Mouse (Mus musculus): ENCODE measurements around the gene Acoxl.
"Not testable (repeated sequence)": the region's sequence is repeated elsewhere in the genome, so short reads cannot be mapped to it uniquely, and the experiment has no call there.

Gene Acoxl

GRCm38 (mm10) chr2:128084607-128085006 is 245.9 kb downstream of the Acoxl start:
- DNase-seq: no peak

GRCm38 (mm10) chr2:128085481-128085880 is 246.8 kb downstream of the Acoxl start:
- no peak for DNase-seq

DNA sequence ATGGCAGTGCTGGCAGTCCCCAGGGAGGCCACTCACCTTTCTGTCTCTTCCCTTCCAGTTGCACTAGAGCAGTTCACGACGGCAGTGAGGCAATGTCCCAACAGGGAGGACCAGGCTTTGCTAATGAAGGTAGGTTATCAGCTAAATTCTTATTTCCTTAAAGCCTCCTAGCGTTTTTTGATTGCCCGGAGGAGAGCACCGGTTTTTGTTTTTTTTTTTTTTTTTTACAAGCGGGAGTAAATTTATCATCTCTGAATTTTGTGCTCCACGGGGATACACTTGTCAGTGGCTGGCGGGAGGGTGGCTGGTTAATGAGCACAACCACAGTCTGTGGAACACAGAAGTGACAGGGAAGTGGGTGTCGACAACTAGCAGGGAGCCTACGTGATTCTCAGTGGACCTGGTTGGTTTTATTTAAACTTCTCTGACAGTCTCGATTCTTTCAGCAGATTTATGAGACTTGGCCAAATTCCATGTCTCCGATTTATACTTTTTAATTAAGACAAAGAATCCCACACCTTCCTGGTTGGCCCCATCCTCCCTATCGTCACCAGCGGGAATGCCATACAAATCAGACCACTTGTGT is 247.7 kb downstream of the Acoxl start:
- DNase-seq: no peak

- no peak for DNase-seq
Measured at GRCm38 (mm10) chr2:128086996-128087526, 248.4 kb downstream of the Acoxl start.

DNA sequence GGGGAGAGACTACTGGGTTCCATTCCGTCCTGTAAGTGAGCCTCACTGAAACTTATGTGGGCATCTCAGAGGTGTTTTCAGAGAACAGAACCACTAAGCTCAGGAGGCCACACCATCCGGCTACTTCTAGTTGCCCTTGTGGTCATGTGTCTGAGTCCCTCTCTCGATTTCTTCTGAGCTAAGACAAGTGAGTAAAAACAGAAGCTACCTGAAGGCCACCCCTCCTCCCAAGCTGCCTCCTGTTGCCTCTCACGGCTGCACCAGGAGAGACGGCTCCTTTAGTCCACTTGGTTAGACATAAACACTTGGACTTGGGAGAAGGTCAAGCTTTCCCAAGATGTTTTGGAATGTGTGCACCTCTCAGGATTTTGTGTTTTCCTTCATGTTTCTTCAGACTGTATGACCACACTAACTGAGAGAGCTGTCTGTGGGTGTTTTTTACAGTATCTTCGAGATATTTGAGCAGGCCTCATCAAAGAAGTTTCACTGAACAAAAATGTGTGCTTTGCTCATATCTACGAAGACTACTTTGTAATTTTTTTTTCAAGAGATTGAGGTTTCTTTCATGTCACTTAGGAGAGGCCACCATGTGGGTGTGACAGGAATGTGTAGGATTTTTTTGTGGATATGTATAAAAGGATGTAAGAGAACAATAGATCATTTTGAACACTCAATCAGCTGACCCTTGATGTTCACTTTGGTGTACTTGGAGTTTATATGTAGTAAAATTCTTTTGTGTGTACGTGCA is 249.3 kb downstream of the Acoxl start:
- DNase-seq: no peak

GRCm38 (mm10) chr2:128090283-128090885 is 251.7 kb downstream of the Acoxl start:
- DNase-seq: no peak

- no peak for DNase-seq
Measured at GRCm38 (mm10) chr2:128091431-128092369, 253.0 kb downstream of the Acoxl start.

- DNase-seq: no peak
Measured at GRCm38 (mm10) chr2:128092451-128092850, 253.8 kb downstream of the Acoxl start.

- no peak for DNase-seq
Measured at GRCm38 (mm10) chr2:128094196-128094595, 255.5 kb downstream of the Acoxl start.

DNA sequence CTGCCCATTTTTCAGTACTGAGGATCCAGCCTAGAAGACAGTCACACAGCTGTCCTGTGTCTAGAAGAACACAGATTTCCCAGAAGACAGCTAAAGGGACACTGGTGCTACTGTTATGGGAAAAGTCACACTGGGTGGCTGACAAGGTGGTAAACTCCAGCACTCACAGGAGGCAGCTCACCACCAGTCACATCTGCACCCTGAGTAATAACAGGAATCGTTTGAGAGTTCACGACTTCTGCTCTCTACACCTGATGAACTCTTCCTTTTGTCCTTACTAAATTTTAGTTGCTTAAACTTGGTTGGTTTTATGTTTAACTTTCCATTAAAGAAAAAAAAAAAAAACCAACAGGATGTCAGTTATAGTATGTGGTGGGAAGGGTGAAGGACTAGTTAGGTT is 255.9 kb downstream of the Acoxl start:
- DNase-seq: no peak

DNA sequence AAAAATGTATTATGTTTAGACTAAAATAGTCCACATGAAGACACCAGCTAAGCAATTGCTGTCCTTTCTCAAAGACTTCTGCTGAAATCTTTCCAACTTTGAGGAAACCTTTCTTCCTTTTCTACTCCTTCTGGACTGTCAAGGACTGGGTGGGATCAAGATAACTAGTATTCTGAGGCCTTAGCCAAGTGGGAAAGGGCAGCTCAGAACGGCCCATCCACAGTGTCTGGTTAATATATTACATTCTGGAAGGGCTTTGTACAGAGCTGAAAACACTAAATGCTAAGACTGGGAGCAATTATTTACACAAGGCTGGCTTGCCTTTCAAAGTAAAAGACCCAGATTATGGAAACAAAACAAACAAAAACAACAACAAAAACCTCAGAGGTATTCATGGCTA is 256.6 kb downstream of the Acoxl start:
- no peak for DNase-seq

- DNase-seq: no peak
Measured at GRCm38 (mm10) chr2:128096070-128096469, 257.4 kb downstream of the Acoxl start.

DNA sequence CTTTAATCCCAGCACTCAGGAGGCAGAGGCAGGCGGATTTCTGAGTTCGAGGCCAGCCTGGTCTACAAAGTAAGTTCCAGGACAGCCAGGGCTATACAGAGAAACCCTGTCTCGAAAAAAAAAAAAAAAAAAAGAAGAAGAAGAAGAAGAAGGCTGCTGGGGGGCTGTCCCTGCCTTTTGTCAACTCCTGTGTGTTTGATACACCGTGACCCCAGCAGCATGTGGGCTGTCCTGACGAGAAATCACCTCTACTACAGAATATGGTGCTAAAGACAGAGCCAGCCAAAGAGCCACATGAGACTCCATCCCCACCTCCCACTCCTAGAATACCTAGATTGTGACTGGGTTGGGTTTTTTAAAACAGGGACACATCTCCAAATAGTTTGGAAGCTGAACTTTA is 259.4 kb downstream of the Acoxl start:
- not testable (repeated sequence) for DNase-seq

GRCm38 (mm10) chr2:128102086-128102485 is 263.4 kb downstream of the Acoxl start:
- DNase-seq: no peak

- no peak for DNase-seq
Measured at GRCm38 (mm10) chr2:128104815-128105214, 266.1 kb downstream of the Acoxl start.

GRCm38 (mm10) chr2:128105651-128106050 is 267.0 kb downstream of the Acoxl start:
- DNase-seq: no peak

- no peak for DNase-seq
Measured at GRCm38 (mm10) chr2:128111537-128111936, 272.9 kb downstream of the Acoxl start.

- no peak for DNase-seq
Measured at GRCm38 (mm10) chr2:128114621-128115020, 275.9 kb downstream of the Acoxl start.

DNA sequence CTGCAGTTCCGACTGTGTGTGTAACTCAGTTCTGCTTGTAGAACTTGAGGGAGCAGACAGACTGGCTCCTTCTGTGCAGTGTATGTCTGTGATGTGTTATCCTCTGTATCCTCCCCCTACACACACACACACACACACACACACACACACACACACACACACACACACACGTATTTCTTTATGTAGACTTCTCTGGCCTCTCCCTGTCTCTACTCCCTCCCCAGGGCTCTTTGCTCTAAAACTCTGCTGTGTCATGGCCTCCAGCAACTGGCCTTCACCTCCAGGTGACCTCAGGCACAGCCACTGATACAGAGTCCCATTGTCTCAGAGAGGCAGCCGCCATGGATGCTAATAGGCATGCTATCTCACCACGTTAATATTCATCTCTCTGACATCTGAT is 276.9 kb downstream of the Acoxl start:
- DNase-seq: no peak

DNA sequence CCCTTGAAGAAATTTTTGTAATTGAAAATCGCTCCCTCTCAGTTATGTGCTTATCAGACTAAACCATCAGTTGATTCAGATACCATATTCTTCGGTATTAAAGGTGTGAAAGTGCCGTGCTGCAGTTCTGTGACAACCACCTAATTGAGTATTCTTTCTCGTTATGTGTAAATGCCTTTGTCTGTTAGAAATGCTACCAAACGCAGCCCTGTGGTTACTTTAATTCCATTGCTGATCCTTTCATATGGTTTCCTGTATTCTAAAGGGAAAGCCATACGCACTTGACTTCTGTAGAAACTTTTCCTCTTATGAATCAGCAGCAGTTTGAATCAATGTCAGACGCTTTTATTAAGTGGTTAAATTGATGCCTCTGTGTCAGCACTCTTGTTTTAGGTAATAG is 278.9 kb downstream of the Acoxl start:
- no peak for DNase-seq

- no peak for DNase-seq
Measured at GRCm38 (mm10) chr2:128118971-128119370, 280.3 kb downstream of the Acoxl start.

- DNase-seq: no peak
Measured at GRCm38 (mm10) chr2:128122491-128122890, 283.8 kb downstream of the Acoxl start.
